Mouse (Mus musculus) C2C12 (cell line): Measurements from ENCODE around the gene Acaa1b.

Experiments
- CTCF ChIP-seq: IDR thresholded peaks from one replicate; pipeline ENCODE4 v1.5.1; 2011; ENCODE audit not compliant: control insufficient read depth, insufficient read depth, insufficient read length
- FOSL1 ChIP-seq: IDR thresholded peaks from one replicate; pipeline ENCODE4 v1.8.0; 2011; ENCODE audit warnings: mild to moderate bottlenecking, low read length; ENCODE audit not compliant: poor library complexity, insufficient read depth, severe bottlenecking
- MYOD1 ChIP-seq: IDR thresholded peaks from one replicate; pipeline ENCODE4 v1.6.1; 2011; ENCODE audit warnings: low read depth; ENCODE audit not compliant: control insufficient read depth, insufficient read length
- MYOG ChIP-seq: IDR thresholded peaks from one replicate; pipeline ENCODE4 v1.6.1; 2011; ENCODE audit not compliant: control insufficient read depth, insufficient read length; ENCODE audit errors: extremely low read depth
- USF1 ChIP-seq: IDR thresholded peaks from one replicate; pipeline ENCODE4 v1.6.1; 2011; ENCODE audit warnings: low read depth, mild to moderate bottlenecking, control low read depth, moderate library complexity

- TF ChIP-seq MYOG (no peak), FOSL1 (no peak), CTCF (no peak), USF1 (no peak), MYOD1 (no peak)
These were observed 7.3 kb downstream of the Acaa1b start for GRCm38 (mm10) chr9:119149601-119150000.
